9 mouse cellular contexts compared by ENCODE assay signal in the genomic region with DNA sequence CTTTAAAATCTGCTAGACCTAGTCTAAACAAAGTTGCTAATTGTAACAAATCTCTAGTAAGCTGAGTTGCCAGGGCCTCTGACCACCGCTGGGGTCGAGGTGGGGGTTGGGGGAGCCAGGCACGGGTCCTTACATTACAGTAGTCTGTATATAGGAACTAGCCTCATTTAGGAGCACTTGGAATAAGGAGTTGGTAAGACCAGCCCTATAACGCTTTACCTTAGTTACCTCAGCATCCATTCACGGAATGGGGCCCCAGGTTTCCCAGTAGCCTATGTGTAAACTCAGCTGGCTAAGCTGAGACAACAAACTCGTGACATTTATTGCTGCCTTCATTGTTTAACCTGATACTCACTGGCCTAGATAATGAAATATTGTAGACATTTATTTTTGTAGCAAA. TPM values are rescaled to one million over a fixed set of nuclear protein-coding genes. Genes with fewer than 3 reads are reported as not detected.
DNase-seq lines count a peak whose midpoint lies in the region; ATAC-seq and TF ChIP-seq lines count a peak whose summit lies in the region.
"Had no signal": no experiment of that assay in that cellular context is flagged by ENCODE, and none has a peak within 500 bp of the region (broad histone marks: within the 10 kb centered on the region; RNA-seq: fewer than 3 reads in every experiment).

No protein-coding gene starts in this region.

- H3K4me2 ChIP-seq in kidney, embryonic 14.5 days (replicated peaks; ENCODE audit: low read depth, low read length), result peak overlapping the region; percentile 70
- peak overlapping the region; percentile 66 for H3K4me2 ChIP-seq in intestine, embryonic 14.5 days (ENCODE audit: low read length)
- peak overlapping the region; percentile 77 for H3K4me2 ChIP-seq in midbrain, postnatal 0 days (ENCODE audit: low read depth, low read length, poor library complexity, severe bottlenecking)

- H3K36me3 ChIP-seq in kidney, embryonic 14.5 days (ENCODE audit: control insufficient read depth, insufficient read depth, low read length), result no peaks in the 10 kb centered on the region
- peaks cover 8% of the 10 kb centered on the region; the same call in 1 of the 2 replicates for H3K36me3 ChIP-seq in intestine, embryonic 14.5 days (ENCODE audit: control insufficient read depth, insufficient read depth, low read length)
- H3K36me3 ChIP-seq in midbrain, postnatal 0 days (ENCODE audit: insufficient read depth, low read length), result no peaks in the 10 kb centered on the region

- H3K4me3 ChIP-seq in kidney, embryonic 14.5 days (ENCODE audit: low read length), result peak overlapping the region; percentile 80
- H3K4me3 ChIP-seq in cortical plate, adult 2 months (ENCODE audit: insufficient read depth, low read length), result peak overlapping the region; percentile 23; the same call in 1 of the 2 replicates
- peak overlapping the region; percentile 85 for H3K4me3 ChIP-seq in intestine, embryonic 14.5 days (ENCODE audit: low read depth, low read length)
- H3K4me3 ChIP-seq in midbrain, postnatal 0 days (ENCODE audit: low read depth, low read length), result peak overlapping the region; percentile 91

- H3K4me1 ChIP-seq in kidney, embryonic 14.5 days (ENCODE audit: control insufficient read depth, insufficient read depth, low read length), result peaks cover 22% of the 10 kb centered on the region
- H3K4me1 ChIP-seq in cortical plate, adult 2 months (ENCODE audit: control insufficient read depth, insufficient read depth, low read length), result peaks cover 2% of the 10 kb centered on the region; the same call in 1 of the 2 replicates
- H3K4me1 ChIP-seq in intestine, embryonic 14.5 days (replicated peaks; ENCODE audit: control insufficient read depth, insufficient read depth, low read length), result peaks cover 23% of the 10 kb centered on the region
- H3K4me1 ChIP-seq in midbrain, postnatal 0 days (ENCODE audit: insufficient read depth, low read length), result peaks cover 3% of the 10 kb centered on the region; the same call in 1 of the 2 replicates

- peak overlapping the region; percentile 40; the same call in 1 of the 2 replicates for H3K9ac ChIP-seq in kidney, embryonic 14.5 days (ENCODE audit: low read depth, low read length)
- H3K9ac ChIP-seq in intestine, embryonic 14.5 days (ENCODE audit: low read length), result peak overlapping the region; percentile 97
- peak overlapping the region; percentile 74 for H3K9ac ChIP-seq in midbrain, postnatal 0 days (replicated peaks; ENCODE audit: low read length, poor library complexity, severe bottlenecking)

- ATAC-seq in kidney, embryonic 14.5 days (ENCODE audit: low FRiP score, low TSS enrichment), result no peak
- no peak for ATAC-seq in intestine, embryonic 14.5 days (replicated peaks; ENCODE audit: low FRiP score, low TSS enrichment, low read depth)
- no peak for ATAC-seq in midbrain, postnatal 0 days (ENCODE audit: low FRiP score)

- 15% methylated on average over 6 of the region's 6 CpGs for WGBS in kidney, embryonic 14.5 days
- WGBS in intestine, embryonic 14.5 days, result 8% methylated on average over 6 of the region's 6 CpGs
- WGBS in midbrain, postnatal 0 days, result 20% methylated on average over 6 of the region's 6 CpGs

- no peak for DNase-seq in kidney, postnatal 25 days
- DNase-seq in intestine, embryonic 14.5 days (ENCODE audit: low spot score), result no peak
- DNase-seq in midbrain, postnatal 0 days (ENCODE audit: low spot score), result no peak
- no peak for DNase-seq in gastrocnemius, adult 18-20 months (ENCODE audit: low spot score)
- no peak for DNase-seq in spleen, postnatal 4 days (ENCODE audit: low spot score in 2 of 2)
- no peak for DNase-seq in spleen, postnatal 36 days (ENCODE audit: low spot score in 2 of 2)

- no peaks in the 10 kb centered on the region for H3K9me3 ChIP-seq in kidney, embryonic 14.5 days (ENCODE audit: control insufficient read depth, low read length)
- no peaks in the 10 kb centered on the region for H3K9me3 ChIP-seq in intestine, embryonic 14.5 days (ENCODE audit: control insufficient read depth, low read length)
- H3K9me3 ChIP-seq in midbrain, postnatal 0 days (ENCODE audit: low read length), result no peaks in the 10 kb centered on the region

- H3K27me3 ChIP-seq in kidney, embryonic 14.5 days (ENCODE audit: control insufficient read depth, insufficient read depth, low read length), result no peaks in the 10 kb centered on the region
- H3K27me3 ChIP-seq in intestine, embryonic 14.5 days (replicated peaks; ENCODE audit: control insufficient read depth, insufficient read depth, low read length), result no peaks in the 10 kb centered on the region
- H3K27me3 ChIP-seq in midbrain, postnatal 0 days (ENCODE audit: insufficient read depth, low read length), result no peaks in the 10 kb centered on the region
- H3K27me3 ChIP-seq: Patski had no signal

- TF ChIP-seq CTCF in cortical plate, adult 2 months (IDR thresholded peaks at IDR 0.05; ENCODE audit: extremely low read depth, insufficient read depth, low read length), result no peak
- TF ChIP-seq CTCF in midbrain, postnatal 0 days (IDR thresholded peaks at IDR 0.05), result no peak

- H3K27ac ChIP-seq in kidney, embryonic 14.5 days (ENCODE audit: low read depth, low read length), result peak overlapping the region; percentile 90; the same call in 1 of the 2 replicates
- peak overlapping the region; percentile 54; the same call in 1 of the 2 replicates for H3K27ac ChIP-seq in cortical plate, adult 2 months (ENCODE audit: insufficient read depth, low read length)
- peak overlapping the region; percentile 98 for H3K27ac ChIP-seq in intestine, embryonic 14.5 days (ENCODE audit: low read depth)
- peak overlapping the region; percentile 89 for H3K27ac ChIP-seq in midbrain, postnatal 0 days (ENCODE audit: low read depth, low read length)

- TF ChIP-seq POLR2A in cortical plate, adult 2 months (IDR thresholded peaks at IDR 0.05; ENCODE audit: extremely low read depth, insufficient read depth, low read length), result no peak

RNA-seq across cellular contexts. Expression of gene Elovl6, which starts 3.3 kb away (rescaled TPM):
- 38.9 and 50.4 TPM in 2 replicates for polyA plus RNA-seq in kidney, embryonic 14.5 days (2014; fragmentation: Nextera tagmentation; extraction: Ambion mirVana)
- 26.2 and 27.1 TPM in 2 replicates for polyA plus RNA-seq in cortical plate, adult 2 months (2012; rRNA removed)
- 53.4 and 54.3 TPM in 2 replicates for polyA plus RNA-seq in intestine, embryonic 14.5 days (2014; fragmentation: Nextera tagmentation; extraction: Ambion mirVana)
- 40.9 and 46.6 TPM in 2 replicates for total RNA-seq in midbrain, postnatal 0 days (2014; rRNA removed)
- polyA plus RNA-seq in midbrain, postnatal 0 days (2015; fragmentation: Nextera tagmentation; extraction: Ambion mirVana), result 37.6 and 44.3 TPM in 2 replicates
- total RNA-seq in gastrocnemius, adult 18-20 months (2021), result under 1 TPM; 0.39 to 0.62 TPM

Comparison
In these comparisons a context has a peak if more than half of its experiments do, and no peak if none do; other contexts are left out.
1. H3K4me3 ChIP-seq: peak in every context shown above with its lines; median percentile 91 in midbrain, postnatal 0 days; 85 in intestine, embryonic 14.5 days; 80 in kidney, embryonic 14.5 days; 23 in cortical plate, adult 2 months.
2. H3K9ac ChIP-seq: peak in every context shown above with its lines; median percentile 97 in intestine, embryonic 14.5 days; 74 in midbrain, postnatal 0 days; 40 in kidney, embryonic 14.5 days.